Mouse (Mus musculus): ENCODE data around the gene Cdc7. TPM values are rescaled to one million over a fixed set of nuclear protein-coding genes. Genes with fewer than 3 reads are reported as not detected.

Cdc7 gene
- total and polyA plus RNA-seq, 2 experiments from 2014 or later = 4.0 to 10.8 TPM

- Histone ChIP-seq H3K36me3 (replicated peaks; ENCODE audit: control insufficient read depth, insufficient read depth, low read length) (no peaks in the 10 kb centered on the region), H3K4me2 (ENCODE audit: low read depth, low read length) (no peak overlapping the region), H3K9ac (replicated peaks; ENCODE audit: low read depth, low read length) (no peak overlapping the region), H3K9me3 (replicated peaks; ENCODE audit: control insufficient read depth, low read length) (no peaks in the 10 kb centered on the region), H3K27me3 (ENCODE audit: control insufficient read depth, insufficient read depth, low read length) (no peaks in the 10 kb centered on the region), H3K4me1 (ENCODE audit: control insufficient read depth, insufficient read depth) (peaks cover 14% of the 10 kb centered on the region; the same call in 1 of the 2 replicates), H3K27ac (ENCODE audit: low read depth) (no peak overlapping the region), H3K4me3 (ENCODE audit: low read depth, low read length) (no peak overlapping the region)
- TF ChIP-seq EP300 (IDR thresholded peaks at IDR 0.05; ENCODE audit: low read depth) (no peak), CTCF (IDR thresholded peaks at IDR 0.05; ENCODE audit: low read depth) (no peak)
- ATAC-seq (ENCODE audit: insufficient read depth, low read depth) = no peak
- WGBS = 45% methylated on average over 3 of the region's 3 CpGs
- no peak for DNase-seq (ENCODE audit: low spot score)
These were observed 30.6 kb downstream of the Cdc7 start for GRCm38 (mm10) chr5:106994716-106995115.

GRCm38 (mm10) chr5:106995886-106996538 is 31.9 kb downstream of the Cdc7 start:
- Histone ChIP-seq H3K36me3 (replicated peaks; ENCODE audit: control insufficient read depth, insufficient read depth, low read length) (no peaks in the 10 kb centered on the region), H3K4me2 (ENCODE audit: low read depth, low read length) (no peak overlapping the region), H3K4me3 (ENCODE audit: low read depth, low read length) (no peak overlapping the region), H3K9me3 (replicated peaks; ENCODE audit: control insufficient read depth, low read length) (no peaks in the 10 kb centered on the region), H3K4me1 (ENCODE audit: control insufficient read depth, insufficient read depth) (peaks cover 12% of the 10 kb centered on the region; the same call in 1 of the 2 replicates), H3K27ac (ENCODE audit: low read depth) (0 out of 2 replicates have a peak overlapping the region, but pooled peaks have one; percentile 1), H3K9ac (replicated peaks; ENCODE audit: low read depth, low read length) (no peak overlapping the region), H3K27me3 (ENCODE audit: control insufficient read depth, insufficient read depth, low read length) (no peaks in the 10 kb centered on the region)
- ATAC-seq (ENCODE audit: insufficient read depth, low read depth) (peak; percentile 68), DNase-seq (ENCODE audit: low spot score) (peak; percentile 81)
- TF ChIP-seq CTCF (IDR thresholded peaks at IDR 0.05; ENCODE audit: low read depth) (peak; percentile 78), EP300 (IDR thresholded peaks at IDR 0.05; ENCODE audit: low read depth) (0 out of 2 replicates have a peak, but pooled peaks have one; percentile 26)
- WGBS = 33% methylated on average over 5 of the region's 5 CpGs

- no peak overlapping the region for H3K4me3 ChIP-seq (ENCODE audit: low read depth, low read length)
- DNase-seq (ENCODE audit: low spot score) (no peak), ATAC-seq (ENCODE audit: insufficient read depth, low read depth) (no peak)
- TF ChIP-seq CTCF (IDR thresholded peaks at IDR 0.05; ENCODE audit: low read depth) = no peak
- no peak for TF ChIP-seq EP300 (IDR thresholded peaks at IDR 0.05; ENCODE audit: low read depth)
- 66% methylated on average over 7 of the region's 7 CpGs for WGBS
- H3K27ac ChIP-seq (ENCODE audit: low read depth) = 0 out of 2 replicates have a peak overlapping the region, but pooled peaks have one; percentile 1
- no peaks in the 10 kb centered on the region for H3K9me3 ChIP-seq (replicated peaks; ENCODE audit: control insufficient read depth, low read length)
- no peak overlapping the region for H3K9ac ChIP-seq (replicated peaks; ENCODE audit: low read depth, low read length)
- no peaks in the 10 kb centered on the region for H3K36me3 ChIP-seq (replicated peaks; ENCODE audit: control insufficient read depth, insufficient read depth, low read length)
- no peaks in the 10 kb centered on the region for H3K27me3 ChIP-seq (ENCODE audit: control insufficient read depth, insufficient read depth, low read length)
- no peak overlapping the region for H3K4me2 ChIP-seq (ENCODE audit: low read depth, low read length)
- H3K4me1 ChIP-seq (ENCODE audit: control insufficient read depth, insufficient read depth) = peaks cover 5% of the 10 kb centered on the region; the same call in 1 of the 2 replicates
These were observed 32.6 kb downstream of the Cdc7 start for GRCm38 (mm10) chr5:106996539-106997244.

GRCm38 (mm10) chr5:107001396-107002090 is 37.4 kb downstream of the Cdc7 start:
- no peak for TF ChIP-seq EP300 (IDR thresholded peaks at IDR 0.05; ENCODE audit: low read depth)
- TF ChIP-seq CTCF (IDR thresholded peaks at IDR 0.05; ENCODE audit: low read depth) = no peak
- Histone ChIP-seq H3K4me1 (ENCODE audit: control insufficient read depth, insufficient read depth) (no peaks in the 10 kb centered on the region), H3K27ac (ENCODE audit: low read depth) (no peak overlapping the region), H3K9ac (replicated peaks; ENCODE audit: low read depth, low read length) (no peak overlapping the region), H3K4me3 (ENCODE audit: low read depth, low read length) (no peak overlapping the region), H3K36me3 (replicated peaks; ENCODE audit: control insufficient read depth, insufficient read depth, low read length) (no peaks in the 10 kb centered on the region), H3K9me3 (replicated peaks; ENCODE audit: control insufficient read depth, low read length) (no peaks in the 10 kb centered on the region), H3K27me3 (ENCODE audit: control insufficient read depth, insufficient read depth, low read length) (no peaks in the 10 kb centered on the region), H3K4me2 (ENCODE audit: low read depth, low read length) (no peak overlapping the region)
- DNase-seq (ENCODE audit: low spot score) = no peak
- 50% methylated on average over 11 of the region's 11 CpGs for WGBS
- 0 out of 2 replicates have a peak, but pooled peaks have one; percentile 51 for ATAC-seq (ENCODE audit: insufficient read depth, low read depth)

GRCm38 (mm10) chr5:107002091-107002416 is 37.9 kb downstream of the Cdc7 start:
- no peak overlapping the region for H3K27ac ChIP-seq (ENCODE audit: low read depth)
- no peak overlapping the region for H3K4me2 ChIP-seq (ENCODE audit: low read depth, low read length)
- TF ChIP-seq EP300 (IDR thresholded peaks at IDR 0.05; ENCODE audit: low read depth) = no peak
- no peak for TF ChIP-seq CTCF (IDR thresholded peaks at IDR 0.05; ENCODE audit: low read depth)
- WGBS = 30% methylated on average over 5 of the region's 5 CpGs
- no peaks in the 10 kb centered on the region for H3K4me1 ChIP-seq (ENCODE audit: control insufficient read depth, insufficient read depth)
- H3K9me3 ChIP-seq (replicated peaks; ENCODE audit: control insufficient read depth, low read length) = no peaks in the 10 kb centered on the region
- H3K27me3 ChIP-seq (ENCODE audit: control insufficient read depth, insufficient read depth, low read length) = no peaks in the 10 kb centered on the region
- no peaks in the 10 kb centered on the region for H3K36me3 ChIP-seq (replicated peaks; ENCODE audit: control insufficient read depth, insufficient read depth, low read length)
- ATAC-seq (ENCODE audit: insufficient read depth, low read depth) (no peak), DNase-seq (ENCODE audit: low spot score) (no peak)
- H3K4me3 ChIP-seq (ENCODE audit: low read depth, low read length) = no peak overlapping the region
- H3K9ac ChIP-seq (replicated peaks; ENCODE audit: low read depth, low read length) = no peak overlapping the region

Data from heart, postnatal 0 days (tissue).